Mouse (Mus musculus) embryo, embryonic 9.5 days (tissue): Measurements from ENCODE around the gene Aida.
"Not testable (repeated sequence)": the region's sequence is repeated elsewhere in the genome, so short reads cannot be mapped to it uniquely, and the experiment has no call there.

Experiments
- DNase-seq: peaks from one replicate; pipeline ENCODE4 v3.0.0-alpha.2; 2017; ENCODE audit errors: extremely low spot score

Gene Aida

GRCm38 (mm10) chr1:183315783-183316182, 19.4 kb downstream of the Aida start:
- DNase-seq = no peak

DNA sequence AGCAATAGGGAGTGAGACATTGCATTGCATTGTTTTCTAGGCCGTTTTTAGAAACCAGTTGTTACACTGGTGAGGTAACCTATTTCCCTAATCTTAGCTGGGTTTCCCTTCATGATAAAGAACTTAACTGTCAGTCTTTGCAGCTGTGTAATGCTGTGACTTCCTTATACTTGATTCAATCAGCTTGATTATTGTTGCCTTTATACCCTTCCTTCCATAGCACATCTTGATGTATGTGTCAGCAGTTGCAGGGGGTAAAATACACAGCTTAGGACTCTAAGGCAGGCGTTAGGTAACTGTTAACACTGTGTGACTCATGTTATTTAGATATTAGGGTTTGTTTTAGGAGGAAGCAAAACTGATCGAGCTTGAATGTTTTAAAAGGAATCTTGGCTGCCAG, 24.3 kb downstream of the Aida start:
- no peak for DNase-seq

GRCm38 (mm10) chr1:183322496-183322895, 26.1 kb downstream of the Aida start:
- DNase-seq = not testable (repeated sequence)

GRCm38 (mm10) chr1:183323923-183324322, 27.5 kb downstream of the Aida start:
- DNase-seq = no peak

DNA sequence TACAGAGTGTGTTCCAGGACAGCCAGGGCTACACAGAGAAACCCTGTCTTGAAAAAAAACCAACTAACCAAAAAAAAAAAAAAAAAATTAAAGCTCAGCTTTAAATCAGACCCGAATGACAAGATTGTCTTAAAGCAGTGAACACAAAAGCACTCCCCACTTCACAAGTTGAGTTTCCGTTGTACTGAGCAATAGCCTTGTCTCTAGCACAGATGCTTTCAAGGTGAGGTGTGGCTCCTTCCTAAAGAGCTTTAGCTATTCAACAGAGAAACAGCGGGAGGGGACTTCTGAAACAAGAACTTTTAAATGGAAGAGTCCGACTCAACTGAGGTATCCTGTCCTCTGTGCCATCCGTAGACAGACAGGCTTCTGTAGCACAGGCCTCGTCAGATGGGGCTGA, 28.0 kb downstream of the Aida start:
- no peak for DNase-seq

- DNase-seq = no peak
Measured at GRCm38 (mm10) chr1:183327171-183327570, 30.8 kb downstream of the Aida start.

DNA sequence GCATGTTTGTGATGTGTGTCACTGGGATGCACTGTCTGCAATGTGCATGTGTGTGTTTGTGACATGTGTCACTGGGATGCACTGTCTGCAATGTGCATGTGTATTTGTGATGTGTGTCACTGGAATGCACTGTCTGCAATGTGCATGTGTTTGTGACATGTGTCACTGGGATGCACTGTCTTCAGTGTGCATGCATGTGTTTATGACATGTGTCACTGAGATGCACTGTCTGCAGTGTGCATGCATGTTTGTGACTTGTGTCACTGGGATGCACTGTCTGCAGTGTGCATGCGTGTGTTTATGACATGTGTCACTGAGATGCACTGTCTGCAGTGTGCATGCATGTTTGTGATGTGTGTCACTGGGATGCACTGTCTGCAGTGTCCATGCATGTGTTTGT, 46.5 kb downstream of the Aida start:
- not testable (repeated sequence) for DNase-seq

DNA sequence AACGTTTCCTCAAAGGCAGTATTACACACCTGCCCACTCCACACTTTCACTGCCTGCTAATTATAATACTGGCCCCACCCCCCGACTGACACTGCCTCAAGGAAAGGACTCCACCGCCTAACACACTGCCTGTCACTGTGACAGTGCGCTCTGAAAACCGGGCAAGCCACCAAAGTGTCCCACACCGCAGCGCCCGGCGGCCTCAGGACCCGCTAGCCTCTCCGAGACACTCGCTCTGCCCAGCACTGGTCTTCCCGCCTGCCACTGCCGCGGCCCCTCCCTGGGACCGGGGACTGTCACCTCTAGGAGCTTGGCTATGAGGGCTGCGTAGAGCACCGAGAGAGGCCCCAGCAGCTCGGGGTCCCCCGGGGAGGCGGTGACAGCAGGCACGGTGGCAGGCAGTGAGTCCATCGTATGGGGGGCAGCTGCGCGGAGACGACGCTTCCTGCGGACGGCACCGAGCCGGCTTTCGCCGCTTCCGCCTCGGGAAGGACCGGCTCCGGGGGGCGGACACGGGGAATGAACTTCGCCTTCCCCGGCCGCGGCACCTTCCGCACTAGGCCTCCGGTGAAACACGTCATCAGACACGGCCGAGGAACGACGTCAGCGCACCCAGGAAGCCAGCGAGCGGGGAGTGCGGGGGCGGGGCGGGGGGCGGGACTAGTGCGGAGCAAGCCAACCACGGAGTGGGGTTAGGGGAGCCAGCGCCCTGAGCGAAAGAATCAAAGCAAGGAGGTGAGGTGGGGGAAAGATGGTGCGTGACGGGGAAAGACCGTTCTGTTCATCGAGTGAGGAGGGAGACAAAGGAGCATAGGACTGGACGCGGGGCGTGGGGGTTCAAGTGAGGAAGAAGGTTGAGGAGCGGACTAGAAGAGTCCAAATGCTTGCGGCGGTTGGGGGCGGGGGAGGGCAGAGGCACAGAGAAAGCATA, 48.8 kb downstream of the Aida start:
- DNase-seq = peak; percentile 90

DNA sequence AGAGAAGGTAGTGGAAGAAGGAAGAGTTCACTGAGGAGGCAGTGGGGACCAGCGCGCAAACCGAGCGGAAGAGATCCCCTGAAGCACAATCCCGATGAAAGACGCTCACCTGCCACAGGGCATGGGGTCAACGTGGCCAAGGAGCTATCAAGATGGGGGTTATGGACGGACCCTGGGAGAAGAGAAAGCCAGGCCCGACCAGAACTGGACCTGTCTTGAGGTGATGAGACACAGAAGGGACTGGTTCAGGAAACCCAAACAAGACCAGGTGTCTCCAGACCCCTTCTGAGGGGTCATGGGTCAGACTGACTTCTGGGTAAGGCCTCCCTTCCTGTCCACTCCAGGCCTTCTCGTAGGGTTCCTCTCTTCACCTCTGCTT, 49.4 kb downstream of the Aida start:
- no peak for DNase-seq

- peak; percentile 28 for DNase-seq
Measured at GRCm38 (mm10) chr1:183349840-183350239, 53.5 kb downstream of the Aida start.

DNA sequence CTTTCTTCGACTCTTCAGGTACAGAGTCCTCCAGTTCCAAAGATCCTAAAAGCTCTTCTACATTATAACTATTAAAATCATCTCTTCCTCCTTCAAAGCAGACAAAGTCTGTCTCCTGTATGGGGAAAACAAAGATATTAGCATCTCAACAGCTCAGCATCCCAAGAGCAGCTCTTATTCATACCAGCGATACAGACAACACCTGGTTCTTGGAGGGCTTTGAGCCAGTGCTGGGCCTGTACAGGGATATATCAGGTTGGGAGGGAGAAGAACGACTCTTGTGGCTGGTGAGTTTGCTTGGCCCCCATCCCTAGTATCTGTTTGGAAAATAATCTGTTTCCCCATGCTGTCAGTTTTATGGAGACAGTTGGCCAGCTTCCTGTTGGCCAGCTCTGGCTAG, 62.5 kb downstream of the Aida start:
- DNase-seq = no peak

DNA sequence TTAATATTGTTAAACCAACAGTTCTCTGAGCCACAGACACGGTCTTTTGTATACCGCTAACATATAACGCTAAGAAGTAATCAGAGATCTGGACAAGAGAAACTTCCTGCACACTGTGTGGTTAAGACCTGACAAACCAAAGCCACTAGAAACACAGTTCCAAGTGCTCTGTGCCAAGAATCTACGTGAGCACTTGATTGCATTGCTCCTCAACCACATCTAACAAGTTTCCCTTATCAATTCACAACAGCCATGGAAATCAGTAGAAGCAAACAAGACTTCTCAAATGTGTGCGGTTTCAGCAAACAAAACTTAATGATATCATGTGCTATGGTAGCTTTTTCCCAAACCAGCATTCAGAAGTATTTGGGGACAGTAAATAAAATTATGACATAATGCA, 65.9 kb downstream of the Aida start:
- no peak for DNase-seq

DNA sequence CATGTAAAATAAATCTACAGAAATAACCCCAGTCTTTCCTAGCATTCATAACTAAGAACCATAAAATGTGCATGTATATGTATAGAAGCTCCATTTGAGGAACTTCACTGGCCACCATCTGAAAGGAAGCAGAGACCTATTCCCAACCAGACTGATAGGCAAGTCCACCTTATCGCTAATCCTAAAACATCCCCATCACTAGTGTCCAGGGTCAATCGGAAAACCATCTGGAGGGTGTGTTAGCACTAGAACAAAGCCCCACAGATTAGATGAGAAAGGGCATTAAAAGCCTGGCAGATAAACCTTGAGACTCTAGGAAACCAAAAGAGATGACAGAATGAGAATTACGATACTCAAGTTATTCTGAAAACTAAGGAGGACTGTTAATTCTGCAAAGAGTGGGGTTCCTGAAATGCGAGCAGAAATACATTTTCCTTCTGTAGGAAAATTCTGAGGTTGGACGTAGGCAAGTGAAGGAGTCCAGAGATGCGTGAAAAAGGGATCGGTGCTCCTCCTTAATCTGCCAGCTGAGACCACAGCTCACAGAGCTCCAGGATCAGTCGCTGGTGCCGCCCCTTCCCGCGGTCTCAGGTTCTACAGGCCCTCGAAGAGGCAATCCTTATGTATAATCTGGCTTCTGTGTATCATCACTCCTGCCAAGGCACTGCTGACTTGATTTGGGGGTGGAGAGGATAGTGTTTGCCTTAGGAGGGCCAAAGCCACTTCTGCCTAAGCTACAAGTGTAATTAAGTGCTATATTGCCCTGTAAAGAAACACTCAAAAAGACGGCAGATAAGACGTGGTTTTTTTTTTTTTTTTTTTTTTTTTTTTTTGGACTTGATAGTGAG, 66.6 kb downstream of the Aida start:
- DNase-seq = no peak

- no peak for DNase-seq
Measured at GRCm38 (mm10) chr1:183363577-183363867, 67.1 kb downstream of the Aida start.

DNA sequence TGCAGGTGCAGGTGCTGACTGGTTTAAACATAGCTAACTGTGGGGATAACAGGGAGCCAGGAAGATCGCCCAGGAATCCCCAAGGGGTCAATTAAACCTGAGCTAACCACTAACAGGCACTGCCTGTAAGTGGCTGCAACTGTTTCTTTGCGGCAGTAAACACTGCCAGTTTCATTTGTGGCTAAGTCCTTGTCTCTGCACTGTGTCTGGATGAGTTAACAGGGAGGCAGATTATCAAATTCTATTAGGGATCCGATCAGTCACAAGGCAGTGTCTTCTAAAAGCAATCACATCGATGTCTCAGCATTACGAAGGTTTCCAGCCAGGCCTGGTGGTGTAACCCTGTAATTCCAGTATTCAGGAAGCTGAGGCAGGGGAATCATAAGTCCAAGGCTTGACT, 70.0 kb downstream of the Aida start:
- no peak for DNase-seq

DNA sequence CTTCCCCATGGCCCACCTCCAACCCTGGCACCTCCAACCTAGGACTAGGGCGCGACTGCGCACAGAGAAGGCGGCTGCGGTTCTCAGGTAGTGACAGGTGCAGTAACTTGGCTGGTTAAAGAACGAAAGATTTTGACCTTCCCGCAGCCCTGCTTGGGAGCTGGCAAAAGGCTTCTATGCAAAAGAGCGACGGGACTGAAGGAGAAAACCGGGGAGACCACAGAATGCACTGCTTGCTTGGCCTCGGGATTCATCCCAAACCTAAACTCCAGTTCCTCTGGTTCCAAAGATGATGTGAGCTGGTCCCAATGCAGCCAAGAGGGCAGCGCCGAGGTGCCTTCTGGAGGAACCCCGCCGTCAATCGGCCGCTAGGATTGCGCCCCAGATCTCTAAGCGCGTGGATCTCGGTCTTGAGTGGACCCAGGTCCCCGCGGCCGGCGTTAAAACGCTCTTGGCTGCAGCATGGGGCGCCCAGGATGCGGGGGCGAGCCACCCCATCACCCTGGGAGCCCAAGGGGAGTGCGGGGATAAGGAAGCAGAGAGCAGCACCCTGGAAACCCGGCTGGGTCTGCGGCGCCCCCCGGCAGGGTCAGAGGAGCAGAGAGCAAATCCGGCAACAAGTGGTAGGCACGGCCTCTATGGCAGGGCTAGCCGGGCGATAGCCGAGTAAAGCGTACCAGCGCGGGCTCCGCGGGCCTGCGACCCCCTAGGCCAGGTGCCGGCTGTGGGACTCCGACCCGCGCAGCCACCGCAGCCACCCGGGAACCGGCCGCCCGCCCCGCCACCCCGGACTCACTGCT, 72.4 kb downstream of the Aida start:
- DNase-seq = peak; percentile 28

GRCm38 (mm10) chr1:183369427-183370014, 73.1 kb downstream of the Aida start, which contains the start of gene Mia3:
Gene Mia3, minus strand, starts transcription at chr1:183369553.
- peak; percentile 94 for DNase-seq

GRCm38 (mm10) chr1:183374728-183375127, 78.3 kb downstream of the Aida start:
- DNase-seq = no peak
